Mouse (Mus musculus): ENCODE data around the gene Ralgps2. TPM values are rescaled to one million over a fixed set of nuclear protein-coding genes. Genes with fewer than 3 reads are reported as not detected.

Ralgps2 gene
- polyA plus RNA-seq (2016; fragmentation: Nextera tagmentation; extraction: Ambion mirVana), result 110 and 120 TPM in 2 replicates

DNA sequence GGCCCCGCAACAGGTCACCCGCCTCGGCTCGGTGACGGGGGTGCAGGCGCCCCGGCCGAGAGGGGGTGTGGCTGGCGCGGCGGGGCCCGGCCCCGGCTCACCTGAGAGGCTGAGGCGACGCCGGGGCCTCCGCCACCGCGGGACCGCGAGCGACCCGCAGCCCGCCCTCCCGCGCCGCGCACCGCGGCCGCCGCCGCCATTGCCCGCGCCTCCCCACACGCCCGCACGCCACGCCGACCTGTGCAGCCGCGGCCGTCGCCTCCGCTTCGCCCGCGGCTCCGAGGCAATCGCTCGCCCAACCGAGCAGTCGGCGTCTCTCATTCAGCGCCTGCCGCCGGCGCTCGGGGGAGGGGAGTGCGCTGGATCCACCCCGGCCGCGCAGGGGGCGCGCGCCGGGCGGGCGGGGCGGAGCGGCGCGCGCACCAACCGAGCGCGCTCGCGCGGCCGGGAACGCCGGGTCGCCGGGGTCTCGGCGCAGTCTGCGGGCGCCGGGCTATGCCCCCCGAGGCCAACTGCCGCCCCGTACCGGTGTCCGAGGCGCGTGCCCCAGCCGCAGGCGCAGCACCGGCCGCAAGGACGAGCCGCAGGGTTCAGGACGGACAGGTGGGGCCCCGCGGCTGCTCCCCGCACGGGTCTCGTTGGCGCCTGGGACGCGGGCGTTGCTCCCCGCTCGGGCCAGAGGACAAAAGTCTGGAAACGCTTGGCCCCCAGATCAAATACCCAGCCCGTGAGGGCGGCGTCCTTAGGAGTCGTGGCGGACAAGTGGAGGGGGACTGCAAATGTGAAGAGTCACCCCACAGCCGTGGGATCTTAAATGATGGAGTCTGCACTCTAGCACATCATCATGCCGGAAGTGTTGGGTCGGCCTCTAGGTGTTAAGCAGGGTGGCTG lies at the start of gene Ralgps2:
Gene Ralgps2 (minus strand): TSS at position 376 of the 891 bp plus-strand sequence.
- H3K27ac ChIP-seq, result peak within 1 kb of the TSS; percentile 94
- peak within 1 kb of the TSS; percentile 94 for H3K4me3 ChIP-seq
- peak within 1 kb of the TSS; percentile 85 for H3K4me2 ChIP-seq (replicated peaks)
- peak within 1 kb of the TSS; percentile 96 for H3K9ac ChIP-seq
- WGBS, result under 1% methylated on average over 117 of the region's 124 CpGs
- peaks cover 12% of the 10 kb centered on the region for H3K4me1 ChIP-seq
- peak; percentile 83 for ATAC-seq (ENCODE audit: low FRiP score, low read depth)
- H3K27me3 ChIP-seq (replicated peaks), result no peaks in the 10 kb centered on the region
- H3K9me3 ChIP-seq, result no peaks in the 10 kb centered on the region
- no peaks in the 10 kb centered on the region for H3K36me3 ChIP-seq

DNA sequence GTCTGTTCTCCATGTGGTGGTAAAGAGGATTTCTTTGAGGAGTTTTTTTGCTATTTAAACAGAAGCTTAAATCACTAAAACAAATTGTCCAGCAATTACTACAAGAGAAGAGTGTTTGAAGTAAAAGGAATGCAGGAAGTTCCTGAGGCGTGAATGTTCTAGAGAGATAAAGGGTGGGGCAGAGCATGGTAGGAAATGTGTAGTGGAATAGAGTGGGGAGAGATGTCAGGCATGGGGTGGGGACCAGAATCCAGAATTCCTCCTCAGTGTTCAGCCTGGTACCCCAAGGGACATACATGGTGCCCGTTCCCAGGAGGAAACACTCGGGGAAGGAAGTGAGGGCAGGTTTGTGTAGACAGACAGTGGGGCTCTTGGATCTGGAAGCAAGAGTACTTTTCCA lies 48.1 kb upstream of the Ralgps2 start:
- no peak overlapping the region for H3K27ac ChIP-seq
- H3K4me2 ChIP-seq (replicated peaks), result no peak overlapping the region
- no peaks in the 10 kb centered on the region for H3K27me3 ChIP-seq (replicated peaks)
- WGBS, result 79% methylated on average over 3 of the region's 3 CpGs
- H3K9me3 ChIP-seq, result no peaks in the 10 kb centered on the region
- no peak for ATAC-seq (ENCODE audit: low FRiP score, low read depth)
- H3K4me3 ChIP-seq, result no peak overlapping the region
- no peak overlapping the region for H3K9ac ChIP-seq
- H3K36me3 ChIP-seq, result no peaks in the 10 kb centered on the region
- H3K4me1 ChIP-seq, result peaks cover 27% of the 10 kb centered on the region

DNA sequence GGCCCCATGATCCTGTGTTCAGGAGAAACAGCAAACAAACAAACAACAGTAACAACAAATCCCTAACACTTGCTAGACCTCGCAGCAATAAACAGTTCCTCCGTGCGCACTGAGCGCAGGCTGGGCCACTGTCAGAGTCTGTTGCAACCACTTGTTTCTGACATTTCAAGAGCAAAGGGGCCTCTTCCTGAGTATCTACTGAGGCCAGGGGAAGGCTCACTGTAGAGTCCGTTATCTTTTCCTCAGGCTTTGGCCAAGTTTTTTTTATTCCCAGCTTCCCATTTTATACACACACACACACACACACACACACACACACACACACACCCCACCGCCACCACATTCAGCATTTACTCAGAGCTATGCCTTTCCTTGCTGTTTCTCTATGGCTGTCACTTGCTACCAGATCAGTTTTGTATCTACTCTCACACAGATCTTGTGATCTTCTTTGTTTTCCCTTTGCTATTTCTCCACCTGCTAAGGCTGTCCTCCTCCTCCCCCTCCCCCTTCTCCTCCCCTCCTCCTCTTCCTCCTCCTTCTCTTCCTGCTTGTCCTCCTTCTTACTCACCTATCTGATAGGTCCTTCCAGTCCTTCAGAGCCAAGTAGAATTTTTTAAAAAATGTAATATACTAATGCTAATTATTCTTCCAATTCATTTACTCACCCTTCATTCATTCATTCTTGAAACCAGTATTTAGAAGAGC lies 47.4 kb upstream of the Ralgps2 start:
- Histone ChIP-seq H3K4me1 (peaks cover 24% of the 10 kb centered on the region), H3K36me3 (no peaks in the 10 kb centered on the region), H3K9me3 (no peaks in the 10 kb centered on the region), H3K27ac (no peak overlapping the region), H3K4me3 (no peak overlapping the region), H3K4me2 (replicated peaks) (no peak overlapping the region), H3K27me3 (replicated peaks) (no peaks in the 10 kb centered on the region), H3K9ac (no peak overlapping the region)
- no peak for ATAC-seq (ENCODE audit: low FRiP score, low read depth)
- WGBS, result 78% methylated on average over 6 of the region's 6 CpGs

DNA sequence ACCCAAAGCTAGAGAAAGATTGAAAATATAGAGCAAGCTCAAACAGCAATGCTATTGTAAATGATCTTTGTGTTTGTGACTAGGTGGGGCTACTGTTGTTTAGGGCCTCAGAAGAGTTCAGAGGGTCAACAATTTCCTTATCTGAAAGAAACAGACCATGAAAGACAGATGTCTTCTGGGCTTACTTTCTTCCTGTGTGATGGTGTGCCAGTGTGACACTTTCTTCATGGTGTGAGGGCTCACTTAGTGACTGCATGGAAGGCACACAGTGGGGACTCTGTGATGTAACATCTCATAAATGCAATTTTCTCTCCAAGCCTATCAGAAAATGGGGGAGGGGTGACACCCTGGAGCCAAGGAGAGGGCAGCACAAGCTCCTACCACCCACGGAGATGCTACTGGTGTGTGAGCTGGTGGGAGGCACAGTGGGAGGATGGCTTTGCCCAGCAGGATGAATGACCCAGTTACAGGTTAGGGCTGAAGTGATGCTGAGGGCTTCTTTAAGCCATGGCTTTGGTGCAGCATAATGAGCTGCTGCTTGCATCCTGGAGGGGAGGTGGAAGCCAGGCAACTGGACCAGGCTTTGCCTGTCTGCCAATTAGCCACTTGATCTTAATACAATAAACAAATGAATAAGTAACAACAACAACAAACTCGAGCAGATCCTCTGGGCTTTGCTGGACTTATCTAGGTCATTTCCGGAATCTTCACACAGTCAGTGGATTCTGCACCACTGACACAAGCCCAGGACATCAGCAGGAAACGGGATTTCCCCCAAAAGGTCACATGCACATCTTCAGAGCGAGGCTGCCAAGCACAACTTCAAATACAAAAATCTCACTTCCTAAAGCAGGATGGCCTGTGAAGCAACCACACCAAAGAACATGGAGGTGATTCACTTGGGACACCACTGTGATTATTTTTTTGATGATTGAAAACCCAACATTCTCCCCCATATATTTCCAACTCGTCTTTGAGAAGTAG lies 46.5 kb upstream of the Ralgps2 start:
- H3K4me2 ChIP-seq (replicated peaks), result no peak overlapping the region
- WGBS, result 61% methylated on average over 6 of the region's 6 CpGs
- no peak overlapping the region for H3K9ac ChIP-seq
- H3K4me3 ChIP-seq, result no peak overlapping the region
- no peaks in the 10 kb centered on the region for H3K27me3 ChIP-seq (replicated peaks)
- peaks cover 24% of the 10 kb centered on the region for H3K4me1 ChIP-seq
- H3K9me3 ChIP-seq, result no peaks in the 10 kb centered on the region
- no peaks in the 10 kb centered on the region for H3K36me3 ChIP-seq
- no peak overlapping the region for H3K27ac ChIP-seq
- ATAC-seq (ENCODE audit: low FRiP score, low read depth), result no peak

DNA sequence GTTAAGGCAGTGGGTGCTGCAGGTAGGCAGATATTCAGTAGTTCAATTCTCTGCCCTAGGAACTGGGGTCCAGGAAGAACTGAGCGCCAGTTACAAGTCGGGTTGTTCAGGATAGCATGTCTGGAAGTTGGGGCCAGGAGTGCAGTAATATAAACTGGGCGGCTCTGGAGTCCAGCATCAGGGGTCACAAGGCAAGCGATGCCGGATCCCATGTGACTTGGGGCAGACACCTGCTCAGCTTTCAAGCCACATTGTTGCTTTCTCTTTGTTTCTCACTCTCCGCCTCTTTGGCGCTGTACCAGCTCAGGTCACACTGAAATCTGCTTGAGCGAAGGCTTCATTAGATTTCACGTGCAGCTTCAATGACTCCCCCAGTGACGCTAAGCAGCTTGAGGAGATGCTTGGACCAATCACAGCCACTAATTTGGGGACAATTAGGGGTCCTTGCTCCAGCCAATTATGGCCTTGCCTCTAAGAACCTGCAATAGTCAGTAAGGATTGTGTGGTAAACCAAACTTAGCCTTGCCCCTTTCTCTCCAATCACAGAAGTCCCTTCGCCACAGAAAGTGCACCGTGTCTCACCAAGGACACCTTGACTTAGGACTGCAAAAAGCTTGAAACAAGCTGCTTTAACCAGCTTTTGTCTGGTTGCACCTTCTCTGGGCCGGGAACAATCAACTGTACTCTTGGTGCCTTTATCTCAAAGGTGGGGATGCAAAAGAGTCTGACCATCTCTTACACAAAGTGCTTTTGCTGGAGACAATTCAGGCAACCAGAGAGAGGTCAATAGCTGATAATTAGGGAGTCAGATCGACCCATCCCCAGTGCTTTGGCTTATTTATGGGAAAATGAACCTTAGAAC lies 43.8 kb upstream of the Ralgps2 start:
- 75% methylated on average over 14 of the region's 14 CpGs for WGBS
- Histone ChIP-seq H3K4me3 (no peak overlapping the region), H3K27me3 (replicated peaks) (no peaks in the 10 kb centered on the region), H3K9ac (no peak overlapping the region), H3K36me3 (no peaks in the 10 kb centered on the region), H3K9me3 (no peaks in the 10 kb centered on the region), H3K27ac (no peak overlapping the region), H3K4me2 (replicated peaks) (no peak overlapping the region), H3K4me1 (0 out of 2 replicates have a peak, but pooled peaks cover 3% of the 10 kb centered on the region)
- 0 out of 2 replicates have a peak, but pooled peaks have one; percentile 17 for ATAC-seq (ENCODE audit: low FRiP score, low read depth)

DNA sequence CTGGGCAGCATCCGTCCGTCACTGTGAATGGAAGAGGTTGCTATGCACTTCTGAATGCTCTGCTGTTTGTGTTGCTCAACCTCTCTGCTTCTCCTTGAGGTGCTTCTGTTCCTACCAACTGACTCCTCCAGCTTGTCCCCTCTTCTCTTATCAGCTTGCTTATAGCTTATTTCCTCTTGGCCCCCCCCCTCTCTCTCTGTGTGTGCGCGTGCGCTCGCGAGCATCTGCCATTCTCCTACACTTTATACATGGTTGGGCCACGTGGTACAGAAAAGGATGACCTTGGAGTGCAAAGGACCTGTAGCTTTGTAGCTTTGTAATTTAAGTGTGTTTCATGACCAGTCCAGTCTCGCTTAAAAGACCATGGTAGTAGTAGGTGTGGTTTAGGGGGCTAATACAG lies 42.5 kb upstream of the Ralgps2 start:
- no peak for ATAC-seq (ENCODE audit: low FRiP score, low read depth)
- no peaks in the 10 kb centered on the region for H3K36me3 ChIP-seq
- no peak overlapping the region for H3K4me3 ChIP-seq
- no peak overlapping the region for H3K4me2 ChIP-seq (replicated peaks)
- 0 out of 2 replicates have a peak, but pooled peaks cover 3% of the 10 kb centered on the region for H3K4me1 ChIP-seq
- no peak overlapping the region for H3K9ac ChIP-seq
- H3K27me3 ChIP-seq (replicated peaks), result no peaks in the 10 kb centered on the region
- no peak overlapping the region for H3K27ac ChIP-seq
- H3K9me3 ChIP-seq, result no peaks in the 10 kb centered on the region
- WGBS, result 87% methylated on average over 9 of the region's 9 CpGs

DNA sequence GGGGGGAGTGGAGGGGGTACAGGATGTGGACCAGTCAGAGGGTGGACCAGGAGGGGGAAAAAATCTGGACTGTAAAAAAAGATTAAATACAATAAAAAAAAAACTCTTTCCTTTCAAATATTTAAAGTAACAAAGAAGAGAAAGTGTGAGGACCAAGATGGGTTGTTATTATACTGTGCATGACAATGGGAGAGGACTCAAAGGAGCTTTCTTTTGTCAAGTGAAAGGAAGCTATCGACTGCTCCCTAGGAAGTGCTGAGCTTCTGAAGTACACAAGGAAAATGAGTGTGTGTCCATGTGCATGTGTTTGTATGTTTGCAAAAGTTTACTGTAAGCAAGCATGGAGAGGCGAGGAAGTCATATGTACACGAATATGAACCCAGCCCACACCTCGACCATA lies 40.3 kb upstream of the Ralgps2 start:
- H3K4me1 ChIP-seq, result 0 out of 2 replicates have a peak, but pooled peaks cover 3% of the 10 kb centered on the region
- no peak for ATAC-seq (ENCODE audit: low FRiP score, low read depth)
- no peak overlapping the region for H3K27ac ChIP-seq
- WGBS, result 77% methylated on average over 4 of the region's 4 CpGs
- H3K9me3 ChIP-seq, result no peaks in the 10 kb centered on the region
- H3K27me3 ChIP-seq (replicated peaks), result no peaks in the 10 kb centered on the region
- H3K9ac ChIP-seq, result no peak overlapping the region
- no peak overlapping the region for H3K4me2 ChIP-seq (replicated peaks)
- H3K36me3 ChIP-seq, result no peaks in the 10 kb centered on the region
- H3K4me3 ChIP-seq, result no peak overlapping the region

DNA sequence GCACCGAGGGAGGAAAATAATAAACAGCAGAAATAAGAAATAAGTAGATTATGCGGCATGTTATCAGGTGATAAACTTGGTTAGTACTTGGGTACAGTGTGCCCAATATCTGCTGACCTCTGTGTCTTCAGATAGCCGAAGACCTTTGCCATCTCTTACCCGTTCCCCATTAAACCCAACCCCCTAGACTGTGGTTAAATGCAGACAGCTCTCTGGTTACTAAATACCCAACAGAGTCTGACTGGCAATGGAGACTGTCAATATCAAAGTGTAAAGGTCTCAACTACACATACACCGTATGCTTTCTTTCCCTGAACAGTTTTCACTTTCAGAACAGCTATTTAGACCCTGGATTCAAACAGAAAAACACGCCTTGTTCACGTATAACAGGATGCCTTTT lies 39.2 kb upstream of the Ralgps2 start:
- no peak overlapping the region for H3K27ac ChIP-seq
- 0 out of 2 replicates have a peak, but pooled peaks cover 3% of the 10 kb centered on the region for H3K4me1 ChIP-seq
- H3K9me3 ChIP-seq, result no peaks in the 10 kb centered on the region
- H3K27me3 ChIP-seq (replicated peaks), result no peaks in the 10 kb centered on the region
- no peaks in the 10 kb centered on the region for H3K36me3 ChIP-seq
- WGBS, result 94% methylated on average over 7 of the region's 7 CpGs
- no peak overlapping the region for H3K4me2 ChIP-seq (replicated peaks)
- ATAC-seq (ENCODE audit: low FRiP score, low read depth), result no peak
- H3K4me3 ChIP-seq, result no peak overlapping the region
- no peak overlapping the region for H3K9ac ChIP-seq

DNA sequence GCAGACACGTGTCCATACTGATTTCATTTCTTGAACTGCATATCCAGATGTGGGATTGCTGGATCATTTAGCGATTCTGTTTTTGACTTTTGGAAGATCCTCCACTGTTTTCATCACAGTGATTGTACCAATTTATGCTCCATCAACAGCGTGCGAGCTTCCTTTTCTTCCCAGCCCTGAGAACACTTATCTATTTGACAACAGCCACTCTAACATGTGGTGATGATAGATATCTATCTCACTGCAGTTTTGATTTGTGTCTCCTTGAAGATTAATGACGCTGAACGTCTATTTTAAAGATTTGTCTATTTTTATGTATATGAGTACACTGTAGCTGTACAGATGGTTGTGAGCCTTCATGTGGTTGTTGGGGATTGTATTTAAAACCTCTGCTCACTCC lies 34.4 kb upstream of the Ralgps2 start:
- no peaks in the 10 kb centered on the region for H3K36me3 ChIP-seq
- H3K4me1 ChIP-seq, result no peaks in the 10 kb centered on the region
- no peak overlapping the region for H3K9ac ChIP-seq
- no peak overlapping the region for H3K4me2 ChIP-seq (replicated peaks)
- H3K4me3 ChIP-seq, result no peak overlapping the region
- no peaks in the 10 kb centered on the region for H3K27me3 ChIP-seq (replicated peaks)
- H3K27ac ChIP-seq, result no peak overlapping the region
- 88% methylated on average over 6 of the region's 6 CpGs for WGBS
- no peak for ATAC-seq (ENCODE audit: low FRiP score, low read depth)
- no peaks in the 10 kb centered on the region for H3K9me3 ChIP-seq

DNA sequence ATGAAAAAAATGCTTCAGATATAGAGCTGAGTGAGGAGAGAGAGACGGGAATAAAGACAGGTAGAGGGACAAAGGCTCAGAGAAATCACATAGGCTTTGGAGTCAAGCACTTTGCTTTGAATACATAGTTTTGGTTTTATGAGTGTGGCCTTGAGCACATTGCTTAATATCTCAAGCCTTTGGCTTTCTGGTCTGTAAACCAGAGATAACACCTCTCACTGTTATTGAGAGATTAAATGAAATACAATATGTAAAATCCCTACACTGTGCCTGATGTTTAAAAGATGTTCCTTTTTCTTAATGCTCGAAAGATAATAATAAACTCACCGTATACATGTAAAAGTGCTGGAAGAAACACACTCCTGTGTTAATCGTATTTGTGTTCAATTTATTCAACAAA lies 33.0 kb upstream of the Ralgps2 start:
- Histone ChIP-seq H3K9me3 (no peaks in the 10 kb centered on the region), H3K4me2 (replicated peaks) (no peak overlapping the region), H3K36me3 (no peaks in the 10 kb centered on the region), H3K4me1 (no peaks in the 10 kb centered on the region), H3K9ac (no peak overlapping the region), H3K27me3 (replicated peaks) (no peaks in the 10 kb centered on the region), H3K27ac (no peak overlapping the region), H3K4me3 (no peak overlapping the region)
- ATAC-seq (ENCODE audit: low FRiP score, low read depth), result no peak
- 96% methylated on average over 4 of the region's 4 CpGs for WGBS

DNA sequence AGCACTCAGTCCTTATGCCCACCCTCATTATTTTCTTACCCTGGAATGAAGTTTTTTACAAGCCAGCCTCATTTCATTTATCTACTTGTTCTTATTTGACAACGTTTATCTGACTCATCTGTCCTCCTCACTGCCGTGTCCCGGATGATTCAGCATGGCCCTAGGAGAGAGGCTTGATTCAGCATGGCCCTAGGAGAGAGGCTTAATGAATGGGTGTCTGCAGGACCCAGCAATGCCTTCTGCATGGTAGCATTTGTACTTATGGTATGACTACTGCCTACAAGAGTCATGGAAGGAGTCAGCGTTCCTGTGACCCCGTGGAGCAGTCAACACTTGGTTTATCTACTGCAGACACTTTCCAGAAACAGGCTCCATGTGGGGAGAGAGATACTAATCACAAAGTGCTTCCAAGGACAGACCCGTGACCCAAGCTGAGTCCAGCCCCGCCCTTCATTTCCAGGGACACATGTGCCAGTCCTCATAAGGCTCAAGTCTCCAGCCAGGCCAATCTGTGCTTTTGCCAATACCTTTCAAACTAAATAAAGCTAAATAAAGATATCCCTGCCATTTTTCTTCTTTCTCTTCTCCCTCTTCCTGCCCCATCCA lies 31.9 kb upstream of the Ralgps2 start:
- H3K9me3 ChIP-seq, result no peaks in the 10 kb centered on the region
- WGBS, result 87% methylated on average over 7 of the region's 7 CpGs
- no peak overlapping the region for H3K27ac ChIP-seq
- no peaks in the 10 kb centered on the region for H3K4me1 ChIP-seq
- H3K4me3 ChIP-seq, result no peak overlapping the region
- H3K27me3 ChIP-seq (replicated peaks), result no peaks in the 10 kb centered on the region
- no peak overlapping the region for H3K9ac ChIP-seq
- H3K4me2 ChIP-seq (replicated peaks), result no peak overlapping the region
- no peak for ATAC-seq (ENCODE audit: low FRiP score, low read depth)
- no peaks in the 10 kb centered on the region for H3K36me3 ChIP-seq

Measured in neural tube, embryonic 12.5 days (tissue).